Mouse (Mus musculus): ENCODE data around the gene Spag7.

DNA sequence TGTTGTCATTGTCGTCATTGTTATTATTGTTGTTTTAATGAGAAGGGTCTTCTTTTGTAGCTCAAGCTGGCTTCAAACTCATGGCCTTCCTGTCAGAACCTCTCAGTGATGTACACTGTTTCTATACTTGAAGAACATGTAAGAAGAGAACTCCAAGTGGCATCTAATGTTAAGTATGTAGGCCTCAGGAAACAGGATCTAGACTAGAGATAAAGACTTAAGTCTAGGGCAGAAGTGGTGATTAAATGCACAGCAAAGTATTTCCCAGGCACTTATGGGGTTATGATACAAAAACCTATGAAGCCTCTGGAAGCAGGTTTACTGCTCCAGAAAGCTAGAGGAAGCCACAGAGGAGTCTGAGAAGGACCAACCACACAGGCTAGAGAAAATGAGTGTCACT is 30.9 kb downstream of the Spag7 start:
- TF ChIP-seq CTCF (IDR thresholded peaks at IDR 0.05; ENCODE audit: low read depth) (no peak), EP300 (IDR thresholded peaks at IDR 0.05; ENCODE audit: low read depth) (no peak)

All from liver, embryonic 14.5 days (tissue).